Mouse (Mus musculus) naive thymus-derived CD4-positive, alpha-beta T cell, adult 2 months (primary cell): ENCODE measurements around the gene Alkbh3.

Experiments
- DNase-seq: peaks from one replicate; pipeline ENCODE4 v3.0.0-alpha.2; 2011; ENCODE audit warnings: low read depth

Alkbh3 gene

DNA sequence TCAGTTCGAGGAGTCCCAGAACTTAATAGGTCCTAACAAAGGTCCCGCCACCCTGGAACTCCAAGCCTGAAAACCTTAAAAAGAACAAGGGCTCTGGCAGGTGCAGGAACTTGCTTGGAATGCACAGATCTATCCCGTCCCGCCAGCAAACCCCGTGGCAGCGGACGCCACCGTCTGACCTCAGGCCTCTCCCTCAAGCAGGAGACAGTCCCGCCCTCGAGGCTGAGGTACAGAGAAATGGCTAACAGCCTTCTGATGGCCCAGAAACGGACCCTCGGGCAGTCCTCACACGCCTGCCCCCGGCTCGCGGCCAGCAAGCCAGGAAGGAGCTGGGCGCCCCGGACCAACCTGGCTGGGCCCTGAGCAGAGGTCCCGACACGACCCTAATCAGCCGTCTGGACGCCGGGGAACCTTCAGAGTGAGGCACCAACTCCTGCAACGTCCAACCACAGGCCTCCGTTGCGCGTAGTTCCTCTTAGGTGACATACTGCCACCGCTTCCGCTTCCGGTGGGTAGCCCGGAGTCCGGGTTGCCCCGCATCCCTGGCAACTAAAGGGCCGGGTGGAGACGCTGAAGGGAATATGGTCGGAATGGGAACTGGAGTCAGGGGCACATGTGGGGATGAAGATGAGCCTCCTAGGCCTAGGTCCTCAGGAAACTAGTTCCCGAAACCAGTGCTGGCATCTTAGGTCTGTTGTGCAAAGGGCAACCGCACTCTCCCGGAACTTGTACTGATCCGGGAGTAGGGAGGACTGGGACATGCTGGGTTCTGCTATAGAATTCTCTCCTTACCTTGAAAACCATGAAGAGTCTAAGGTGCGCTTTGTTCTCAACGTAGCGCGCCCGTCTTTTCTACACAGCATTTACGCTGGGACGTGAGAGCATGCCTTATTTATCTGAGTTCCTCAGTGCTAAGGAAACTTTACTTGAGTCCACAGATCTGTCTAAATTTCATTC, at the start of gene Alkbh3:
Gene Alkbh3 (minus strand): TSS at position 473 of the 957 bp plus-strand sequence.
- peak; percentile 94 for DNase-seq

DNA sequence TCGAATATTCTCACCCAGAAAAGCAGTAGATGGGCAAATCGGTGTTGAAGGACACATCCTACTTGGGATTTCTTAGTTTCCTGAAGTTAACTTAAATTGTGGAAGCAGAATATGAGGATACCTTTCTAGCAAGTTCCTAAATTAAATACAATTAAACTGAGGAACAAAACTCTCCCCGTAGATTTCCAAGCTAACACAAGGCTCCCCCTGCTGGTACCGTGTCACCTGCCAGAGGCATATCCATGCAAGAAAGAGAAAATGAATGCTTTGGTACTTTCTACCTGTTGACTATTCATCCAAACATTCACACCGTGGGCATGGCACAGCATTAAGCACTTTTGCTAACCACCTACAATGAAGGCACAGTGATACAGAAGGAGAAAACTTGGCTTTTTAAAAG, 48.9 kb upstream of the Alkbh3 start:
- DNase-seq = no peak

DNA sequence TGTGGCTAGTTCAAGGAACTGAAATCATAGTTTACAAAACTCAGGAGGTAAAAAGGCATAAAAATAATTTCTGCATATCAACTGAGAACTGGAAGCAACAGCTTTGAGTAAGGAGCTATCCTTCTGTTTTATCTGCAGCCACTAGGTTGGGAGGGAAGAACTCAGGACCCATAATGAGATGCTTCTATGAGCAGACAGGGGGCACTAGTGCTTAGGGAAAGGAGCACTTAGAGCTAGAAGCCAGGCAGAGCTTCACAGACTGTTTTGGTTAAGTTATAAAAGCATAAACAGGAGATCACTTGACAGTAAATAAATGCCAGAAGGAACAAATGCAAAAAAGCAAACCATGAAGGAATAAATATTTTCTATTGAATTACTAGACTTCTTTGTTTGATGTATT, 44.2 kb upstream of the Alkbh3 start:
- peak; percentile 40 for DNase-seq

DNA sequence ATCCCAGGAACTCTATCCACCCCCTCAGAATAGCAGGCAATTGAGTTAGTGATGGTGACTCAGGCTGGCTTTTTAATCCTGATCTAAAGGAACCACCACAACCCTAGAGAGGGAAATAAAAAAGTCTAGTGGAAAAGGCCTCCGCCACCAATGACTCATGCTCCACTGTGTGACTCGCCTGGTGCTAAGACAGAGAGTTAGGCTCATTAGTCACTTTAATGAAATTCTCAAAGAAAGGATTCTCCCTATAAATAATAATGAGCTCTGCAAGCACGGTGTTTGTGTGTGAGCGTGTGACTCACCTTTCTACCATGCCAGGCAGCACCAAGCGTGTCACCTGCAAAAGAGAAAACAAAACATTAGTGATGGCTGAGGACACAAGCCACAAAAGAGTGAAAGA, 41.3 kb upstream of the Alkbh3 start:
- DNase-seq = no peak

DNA sequence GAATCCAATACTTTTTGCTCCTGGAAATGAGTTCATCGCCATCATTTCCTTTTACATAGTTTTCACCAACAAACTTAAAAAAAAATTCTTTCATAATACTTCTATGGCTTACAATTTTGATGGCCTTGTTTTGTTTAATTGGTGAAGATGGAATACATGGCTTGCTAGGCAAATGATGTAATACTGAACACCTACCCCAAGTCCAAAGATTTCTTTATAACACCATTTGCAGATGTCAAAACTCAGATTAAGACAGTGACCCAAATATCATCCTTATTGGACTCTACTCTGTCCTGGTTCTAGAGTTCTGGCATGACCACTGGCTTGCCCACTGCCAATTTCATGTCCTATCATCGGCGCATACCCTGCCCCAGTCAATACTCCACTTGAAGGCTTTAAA, 40.3 kb upstream of the Alkbh3 start:
- no peak for DNase-seq

DNA sequence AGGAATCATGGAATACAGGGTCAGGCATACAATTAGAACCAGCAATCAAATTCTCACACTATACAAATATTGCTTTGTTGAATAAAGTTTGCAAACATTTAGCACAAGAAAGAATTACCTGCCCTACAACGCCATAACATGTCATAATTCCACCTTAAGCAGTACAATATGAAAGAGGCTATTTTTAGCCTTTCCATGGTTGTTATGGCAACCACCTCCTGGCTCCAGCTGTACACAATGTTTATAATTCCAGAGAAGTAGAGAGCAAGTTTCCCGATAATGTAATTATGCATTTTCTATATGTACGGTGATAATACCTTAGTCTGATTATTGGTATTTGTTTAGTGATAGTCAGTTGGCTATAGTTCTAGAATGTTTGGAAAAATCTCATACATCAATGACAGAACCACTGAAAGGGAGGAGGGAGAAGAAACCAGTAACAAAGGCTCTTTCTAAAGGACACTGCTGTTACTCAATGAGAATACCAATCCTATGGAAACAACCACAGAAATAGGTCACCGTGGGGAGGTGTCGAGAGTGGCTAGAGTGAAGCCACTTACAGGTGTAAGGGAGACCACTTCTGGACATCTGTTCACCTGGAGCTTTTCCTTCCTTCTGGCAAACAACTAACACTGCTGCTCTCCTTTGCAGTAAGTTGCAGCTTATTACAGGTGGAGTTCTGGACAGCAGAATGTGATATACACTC, 39.0 kb upstream of the Alkbh3 start:
- no peak for DNase-seq

DNA sequence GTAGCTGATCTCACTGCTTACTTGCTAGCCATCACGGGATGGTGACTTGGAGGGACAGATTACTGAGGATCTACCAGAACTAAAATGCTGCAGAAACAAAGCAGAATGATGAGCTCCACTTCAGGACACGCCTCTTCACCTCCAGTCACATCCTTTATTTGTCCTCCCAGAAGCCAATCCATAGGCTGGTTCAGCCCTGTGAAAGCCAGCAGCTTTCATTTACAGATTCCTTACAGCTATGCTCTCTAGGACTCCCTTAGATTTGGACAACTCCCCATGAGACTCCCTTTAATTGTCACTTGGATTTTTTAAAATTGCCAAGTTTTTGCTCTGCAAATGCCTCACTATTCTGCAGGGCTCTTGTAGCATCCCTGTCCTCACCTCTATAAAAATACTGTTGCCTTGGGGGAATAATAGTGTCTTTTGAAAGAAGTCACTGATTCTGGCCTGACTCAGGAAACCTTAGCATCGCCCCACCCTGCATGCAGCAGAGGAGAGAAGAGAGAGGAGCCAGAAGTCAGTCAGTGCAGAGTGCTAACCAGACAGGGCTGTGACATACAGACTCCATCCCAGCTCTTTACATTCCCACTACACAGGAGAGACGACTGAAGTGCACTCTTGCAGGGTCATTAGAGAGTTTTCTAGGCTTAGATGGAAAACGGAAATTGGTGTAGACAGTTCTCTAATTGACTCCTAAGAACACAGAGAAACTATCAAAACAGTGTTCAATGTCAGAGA, 38.3 kb upstream of the Alkbh3 start:
- DNase-seq = no peak

DNA sequence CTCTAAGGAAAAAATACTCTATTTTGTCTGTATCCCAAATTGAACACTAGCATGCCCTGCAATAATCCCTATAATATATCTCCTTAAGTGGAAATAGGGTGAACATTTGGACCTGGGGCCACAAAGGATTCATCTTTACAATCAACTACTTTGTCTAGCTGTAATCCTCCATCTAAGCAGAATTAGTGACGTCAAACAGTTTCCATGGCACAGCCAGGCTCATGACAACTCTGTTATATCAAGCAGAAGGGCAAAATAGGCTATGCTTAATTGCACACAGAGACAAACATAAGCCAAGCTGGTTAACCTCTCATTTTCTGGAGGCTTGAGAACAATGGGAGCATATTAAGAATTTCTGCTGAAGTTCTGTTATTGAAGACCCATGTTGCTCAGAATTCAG, 37.7 kb upstream of the Alkbh3 start:
- no peak for DNase-seq

DNA sequence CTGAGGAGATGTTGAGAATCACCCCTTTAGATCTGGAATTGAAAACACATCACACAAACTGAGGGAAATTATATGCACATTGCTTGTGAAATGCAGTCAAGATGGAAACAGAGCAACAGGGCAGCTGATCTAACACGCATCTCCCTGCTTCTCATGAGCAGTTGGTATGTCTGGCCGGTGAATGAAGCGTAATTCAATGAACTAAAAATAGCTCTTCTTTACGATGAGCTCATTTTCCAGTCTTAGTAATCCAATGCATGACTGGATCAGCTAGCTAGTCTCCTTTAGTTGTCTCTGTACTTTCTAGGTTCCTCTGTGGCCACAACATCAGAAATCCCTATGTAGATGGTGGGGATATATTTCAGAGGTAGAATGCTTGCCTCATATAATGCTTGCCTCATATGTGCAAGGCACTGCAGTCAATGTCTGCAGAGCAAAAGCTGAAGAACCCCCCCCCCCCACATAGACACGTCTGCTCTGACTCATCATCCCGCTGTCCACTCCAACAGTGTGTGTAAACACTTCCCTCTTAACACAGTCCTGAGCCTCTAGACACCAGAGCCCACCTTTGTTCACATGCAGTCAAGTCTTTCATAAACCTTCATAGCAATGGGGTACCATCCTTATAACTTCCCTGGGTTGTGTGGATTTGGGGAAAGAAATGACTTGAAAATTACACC, 34.9 kb upstream of the Alkbh3 start:
- DNase-seq = no peak

DNA sequence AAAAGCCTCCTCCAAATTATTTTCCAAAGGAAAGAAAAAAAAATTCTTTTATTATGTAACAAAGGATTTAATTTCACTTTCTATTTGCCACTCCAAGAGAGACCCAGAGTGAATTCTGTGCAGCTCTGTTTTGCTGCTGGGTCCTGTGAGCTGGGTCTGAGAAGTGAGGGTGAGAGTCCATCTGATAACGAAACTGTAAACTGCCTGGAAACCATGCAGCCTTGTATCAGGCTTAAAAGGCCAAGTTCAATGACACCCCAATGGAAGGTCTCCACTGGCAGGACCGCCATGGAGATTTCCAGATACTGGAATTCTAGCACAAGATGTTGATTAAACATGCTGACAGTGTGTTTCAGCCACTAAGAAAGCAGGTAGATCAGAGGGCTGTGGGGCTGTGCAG, 33.6 kb upstream of the Alkbh3 start:
- no peak for DNase-seq

DNA sequence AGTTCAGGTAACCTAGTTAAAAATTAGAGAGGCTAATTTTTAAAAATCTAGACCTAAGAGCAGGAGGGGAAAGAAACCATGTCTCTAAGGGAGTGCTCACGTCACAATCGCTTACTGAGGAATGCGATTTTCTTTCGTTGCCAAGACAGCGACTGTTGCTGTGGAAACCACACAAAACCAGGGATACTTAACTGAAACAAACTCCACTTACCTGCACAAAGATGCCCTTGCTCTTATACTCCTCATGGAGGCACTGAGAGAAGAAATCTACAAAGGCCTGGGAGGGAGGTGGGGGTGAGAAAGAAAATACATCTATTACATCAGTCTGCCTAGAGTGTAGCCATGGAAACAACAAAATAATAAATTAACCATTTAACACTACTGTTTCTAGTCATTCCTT, 33.1 kb upstream of the Alkbh3 start:
- DNase-seq = no peak

DNA sequence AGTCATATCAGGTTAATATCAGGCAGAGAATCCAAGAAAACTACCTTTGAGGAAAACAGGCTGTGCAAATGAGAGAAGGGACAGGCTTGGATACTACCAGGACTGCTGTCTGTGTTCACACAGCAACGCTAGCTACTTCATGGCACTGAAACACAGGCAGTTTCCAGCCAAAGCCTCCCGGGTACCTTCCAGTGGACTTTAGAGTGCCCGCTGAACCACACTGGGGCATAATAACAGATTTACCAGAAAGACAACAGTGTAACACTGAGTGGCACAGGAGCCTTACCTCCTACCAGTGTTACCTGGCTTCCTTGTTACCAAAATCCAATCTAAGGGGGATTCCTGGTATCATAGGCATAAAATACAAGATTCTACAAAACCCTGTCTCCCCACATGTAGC, 31.9 kb upstream of the Alkbh3 start:
- no peak for DNase-seq

DNA sequence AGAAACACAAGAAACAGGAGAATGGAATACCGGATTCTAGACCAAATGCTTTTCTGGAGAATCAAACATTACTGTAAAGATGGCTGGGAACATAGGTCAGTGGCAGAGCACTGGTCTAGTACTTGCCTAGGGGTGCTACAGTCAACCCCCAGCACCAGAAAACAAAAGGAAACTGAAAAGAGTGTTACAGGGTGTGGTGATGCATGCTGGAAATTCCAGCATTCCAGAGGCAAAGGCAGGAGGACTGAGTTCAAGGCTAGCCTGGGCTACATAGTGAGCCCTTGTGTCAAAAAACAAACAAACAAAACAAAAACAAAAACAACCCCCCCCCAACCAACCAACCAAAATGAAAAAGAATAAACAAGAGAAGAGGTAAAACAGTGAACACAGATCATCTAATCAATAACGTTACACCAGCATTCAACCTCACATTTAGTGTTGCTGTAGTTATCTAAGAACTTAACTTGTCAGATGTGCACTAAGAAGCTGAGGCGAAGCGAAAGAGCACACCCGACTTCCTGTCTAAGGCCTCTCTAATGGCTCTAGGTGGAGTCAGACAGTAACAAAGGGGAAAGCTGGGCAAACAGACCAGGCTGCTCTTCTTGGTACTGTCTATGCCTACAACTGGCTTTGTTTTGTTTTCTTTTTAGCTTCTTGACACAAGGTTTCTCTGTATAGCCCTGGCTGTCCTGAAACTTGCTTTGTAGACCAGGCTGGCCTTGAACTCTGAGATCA, 30.0 kb upstream of the Alkbh3 start:
- no peak for DNase-seq

DNA sequence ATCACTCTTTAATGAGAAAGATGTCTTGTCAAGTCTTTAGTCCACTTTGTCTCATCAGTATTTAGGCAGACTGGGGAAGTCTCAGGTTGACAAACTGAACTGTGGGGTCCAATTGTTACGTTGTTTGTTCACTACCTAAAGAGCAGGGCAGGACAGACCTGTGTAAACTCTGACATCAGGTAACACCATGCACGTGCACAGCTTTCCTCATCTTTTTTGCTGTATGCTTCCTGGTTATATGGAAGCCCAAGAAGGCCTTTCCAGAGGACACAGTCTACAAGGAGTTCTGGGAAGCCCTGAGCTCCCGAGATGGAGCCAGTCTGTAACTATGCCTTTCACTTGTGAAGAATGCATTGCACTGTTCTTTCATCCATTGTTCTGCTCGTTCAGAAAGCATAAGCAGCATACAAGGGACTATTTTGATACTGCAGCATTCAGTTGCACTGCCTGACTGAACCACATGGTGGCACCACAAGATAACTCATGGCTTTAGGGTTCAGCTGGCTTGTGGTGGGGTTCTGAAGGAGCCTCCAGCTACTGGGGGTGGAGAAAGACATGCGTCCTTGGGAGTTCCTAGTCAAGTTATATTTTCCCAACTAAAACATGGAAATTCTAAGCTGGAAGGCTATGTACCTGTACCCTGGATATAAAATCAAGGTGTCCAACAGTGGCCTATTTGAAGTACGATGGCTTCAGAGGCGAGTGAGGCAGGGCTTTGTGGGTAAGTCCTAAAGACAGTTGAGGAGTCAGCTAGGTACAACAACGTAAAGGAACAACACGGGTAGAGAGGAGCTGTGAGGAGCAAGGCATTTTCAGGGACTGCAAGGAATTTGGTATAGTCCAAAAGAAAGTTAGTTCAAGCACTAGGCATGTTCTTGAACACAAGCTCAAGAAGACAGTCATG, 25.1 kb upstream of the Alkbh3 start:
- peak; percentile 58 for DNase-seq

DNA sequence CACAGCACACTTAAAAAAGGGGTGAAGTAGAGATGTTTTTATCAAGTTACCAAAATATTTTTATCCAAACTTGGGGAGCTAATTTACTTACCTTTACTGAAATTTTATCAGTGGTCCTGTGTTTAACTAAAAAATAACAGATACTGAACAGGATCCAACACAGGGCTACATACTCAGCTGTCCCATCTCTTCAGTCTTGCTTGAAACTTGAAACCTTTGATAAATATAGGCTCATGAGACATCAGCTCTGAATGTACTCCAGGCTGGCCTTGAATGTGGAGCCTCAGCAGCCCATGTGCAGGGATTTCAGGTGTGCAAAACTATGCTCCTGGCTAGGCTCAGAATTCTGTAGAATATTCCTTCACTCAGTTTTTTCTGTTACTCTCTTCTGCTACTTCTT, 20.0 kb upstream of the Alkbh3 start:
- no peak for DNase-seq

DNA sequence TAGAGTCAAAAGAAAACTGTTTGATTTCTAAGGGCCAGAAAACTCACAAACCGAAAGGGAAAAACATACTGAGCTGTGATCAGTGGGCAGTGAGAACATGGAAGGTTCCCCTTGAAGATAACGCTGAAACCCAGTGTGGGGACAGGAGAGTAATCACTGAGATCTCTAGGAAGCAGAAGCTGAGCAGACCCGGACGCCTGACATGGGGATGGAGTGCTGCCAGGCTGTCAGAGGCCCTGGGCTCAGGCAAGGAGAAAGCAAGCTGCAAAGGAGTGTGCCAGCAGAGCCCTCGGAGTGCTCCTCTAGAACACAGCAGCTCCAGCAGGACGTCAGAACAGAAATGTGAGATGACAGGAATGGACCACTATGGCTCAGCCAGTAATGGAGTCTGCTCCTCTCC, 14.0 kb upstream of the Alkbh3 start:
- DNase-seq = no peak

DNA sequence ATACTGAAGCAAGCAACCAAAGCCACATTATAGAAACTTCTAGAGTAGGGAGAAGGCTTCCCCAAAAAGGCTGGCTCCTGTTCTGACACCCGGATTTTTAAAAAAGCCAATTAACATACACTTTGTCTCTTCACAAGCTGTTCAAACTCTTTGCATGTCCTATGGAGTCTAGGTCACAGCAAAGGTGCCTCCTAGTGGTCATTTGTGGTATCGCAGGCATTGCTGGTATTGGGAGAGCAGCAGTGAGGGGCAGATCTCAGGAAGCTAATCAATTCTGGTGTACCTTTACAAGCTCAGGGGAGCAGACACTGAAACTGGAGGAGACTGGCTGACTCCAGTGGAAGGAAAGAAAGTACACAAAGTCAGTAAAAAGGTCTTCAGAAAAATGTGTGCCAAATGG, 8.3 kb downstream of the Alkbh3 start:
- DNase-seq = peak; percentile 84

DNA sequence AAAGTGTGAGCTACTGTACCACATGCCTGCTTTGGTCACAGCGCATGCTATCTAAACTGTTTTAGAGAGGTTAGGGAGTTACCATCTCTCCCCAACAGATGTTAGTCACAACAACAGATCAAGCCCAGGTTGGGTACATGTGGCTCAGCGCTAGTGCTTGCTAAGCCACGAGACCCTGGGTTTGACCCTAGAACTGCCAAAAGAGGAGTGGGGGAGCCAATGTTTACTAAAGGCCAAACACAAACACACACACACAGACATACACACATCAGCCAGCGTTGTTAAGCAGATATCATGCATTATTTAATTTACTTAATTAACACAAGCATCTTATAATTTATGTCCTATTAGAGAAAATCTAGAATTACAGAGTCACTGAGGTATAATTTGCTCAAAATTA, 8.7 kb downstream of the Alkbh3 start:
- no peak for DNase-seq

DNA sequence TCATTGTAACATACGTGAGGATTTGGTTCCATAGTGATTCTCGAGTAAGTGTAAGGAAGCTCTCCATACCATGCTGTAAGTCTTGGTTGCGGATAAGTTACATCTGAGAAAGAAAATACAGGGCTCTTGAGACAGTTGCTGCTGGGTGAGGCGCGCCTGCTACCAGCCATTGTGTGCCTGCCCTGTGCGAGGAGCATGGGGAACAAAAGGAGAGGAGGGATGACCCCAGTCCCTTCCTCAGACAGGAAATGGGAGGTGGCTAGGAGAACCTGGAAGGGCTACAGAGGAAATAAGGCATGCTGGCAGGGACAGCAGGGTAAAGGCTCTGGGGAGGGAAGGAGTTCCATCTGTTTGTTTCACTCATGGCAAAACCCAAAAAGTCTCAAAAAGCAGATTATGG, 9.2 kb downstream of the Alkbh3 start:
- no peak for DNase-seq

DNA sequence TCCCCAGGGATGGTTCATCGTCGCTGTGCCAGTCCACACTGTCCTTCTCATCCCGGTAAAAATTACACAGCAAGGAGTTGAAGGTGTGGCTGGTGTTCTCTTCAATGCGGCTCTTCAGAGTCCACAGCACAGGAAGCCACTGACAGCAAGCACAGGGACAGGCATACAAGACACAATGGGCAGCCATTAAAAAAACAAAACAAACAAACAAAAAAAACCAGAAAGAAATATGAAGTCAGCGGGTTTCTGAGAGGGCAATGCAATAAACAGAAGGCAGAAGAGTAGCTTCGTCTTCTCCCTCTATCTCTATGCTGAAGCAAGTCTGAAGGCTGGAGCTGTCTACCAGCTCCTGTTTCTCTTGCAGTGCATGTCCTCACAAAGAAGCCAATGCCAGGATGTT, 14.4 kb downstream of the Alkbh3 start, which contains the start of gene Gm27027:
Gene Gm27027 (minus strand): TSS at position 101 of the 400 bp plus-strand sequence.
- DNase-seq = no peak
